Mouse (Mus musculus) heart, postnatal 36 days (tissue): Measurements from ENCODE around the gene Dkkl1. TPM values are rescaled to one million over a fixed set of nuclear protein-coding genes. Genes with fewer than 3 reads are reported as not detected.

Experiments used
- microRNA-seq, 2 experiments: library from miRNA; unstranded; fragments of <30 nt; microRNA quantifications; one replicate each; pipeline ENCODE4 v1.2.0; 2021; ENCODE audit warnings: borderline number of aligned reads in 2 of 2
- total RNA-seq, 2 experiments: library from RNA; stranded (reverse); gene quantifications; 2 replicates each; pipeline ENCODE4 v1.2.3; 2021

The Dkkl1 gene
- total RNA-seq, 2 experiments from 2014 or later = not detected

Small RNA genes within 50 kb of the gene (microRNA-seq; reads per million reads assigned to microRNA genes)
- gene Mir7055 = 0 reads per million in 2 experiments

Other genes starting within 250 kb of the Dkkl1 start
- 1 to 10 TPM; 1.4 to 2.1 TPM for gene Cpt1c, start 237.3 kb downstream of the Dkkl1 start, total RNA-seq
- gene Prmt1, start 225.6 kb downstream of the Dkkl1 start, total RNA-seq = 100 to 1,000 TPM; 104 to 107 TPM
- gene Irf3, start 214.5 kb downstream of the Dkkl1 start, total RNA-seq = 10 to 100 TPM; 27.3 to 31.7 TPM
- gene Bcl2l12, start 213.4 kb downstream of the Dkkl1 start, total RNA-seq = 10 to 100 TPM; 10.2 to 11.2 TPM
- 10 to 100 TPM; 48.0 to 48.1 TPM for gene Scaf1, start 195.8 kb downstream of the Dkkl1 start, total RNA-seq
- 10 to 100 TPM; 45.1 to 53.3 TPM for gene Rras, start 194.2 kb downstream of the Dkkl1 start, total RNA-seq
- 10 to 100 TPM; 23.4 to 29.4 TPM for gene Prr12, start 159.3 kb downstream of the Dkkl1 start, total RNA-seq
- gene Nosip, start 149.7 kb downstream of the Dkkl1 start, total RNA-seq = 10 to 100 TPM; 30.3 to 32.1 TPM
- gene Prrg2, start 149.5 kb downstream of the Dkkl1 start, total RNA-seq = 1 to 10 TPM; 7.7 to 7.9 TPM
- 10 to 100 TPM; 26.4 to 28.1 TPM for gene Rcn3, start 119.9 kb downstream of the Dkkl1 start, total RNA-seq
- gene Fcgrt, start 108.3 kb downstream of the Dkkl1 start, total RNA-seq = 10 to 100 TPM; 77.1 to 84.5 TPM
- gene Rps11, start 87.7 kb downstream of the Dkkl1 start, total RNA-seq = 100 to 1,000 TPM; 567 to 587 TPM
- 100 to 1,000 TPM; 580 to 665 TPM for gene Rpl13a, start 83.4 kb downstream of the Dkkl1 start, total RNA-seq
- gene Gm45713, start 75.9 kb downstream of the Dkkl1 start, total RNA-seq = not detected
- gene Flt3l, start 75.7 kb downstream of the Dkkl1 start, total RNA-seq = 10 to 100 TPM in 1 of 2 experiments, 1 to 10 TPM in 1; 7.0 to 16.1 TPM
- gene Pih1d1, start 57.8 kb downstream of the Dkkl1 start, total RNA-seq = 10 to 100 TPM; 41.8 to 43.1 TPM
- 10 to 100 TPM; 20.6 to 22.8 TPM for gene Aldh16a1, start 57.6 kb downstream of the Dkkl1 start, total RNA-seq
- gene Slc17a7, start 48.2 kb downstream of the Dkkl1 start, total RNA-seq = 10 to 100 TPM; 19.7 to 21.0 TPM
- not detected for gene Gfy, start 32.6 kb downstream of the Dkkl1 start, total RNA-seq
- not detected for gene Pth2, start 31.2 kb downstream of the Dkkl1 start, total RNA-seq
- gene Ccdc155, start 7.3 kb downstream of the Dkkl1 start, total RNA-seq = not detected
- 10 to 100 TPM; 10.3 to 11.4 TPM for gene Tead2, start 3.6 kb upstream of the Dkkl1 start, total RNA-seq
- gene Cd37, start 27.0 kb upstream of the Dkkl1 start, total RNA-seq = 1 to 10 TPM; 2.8 to 4.4 TPM
- not detected for gene Slc6a16, start 28.9 kb upstream of the Dkkl1 start, total RNA-seq
- not detected for gene Slc6a21, start 65.4 kb upstream of the Dkkl1 start, total RNA-seq
- 10 to 100 TPM; 24.6 to 27.4 TPM for gene Trpm4, start 121.6 kb upstream of the Dkkl1 start, total RNA-seq
- 100 to 1,000 TPM; 842 to 873 TPM for gene Hrc, start 123.1 kb upstream of the Dkkl1 start, total RNA-seq
- not detected for gene Ppfia3, start 154.9 kb upstream of the Dkkl1 start, total RNA-seq
- 1 to 10 TPM; 1.3 to 1.7 TPM for gene Lin7b, start 158.4 kb upstream of the Dkkl1 start, total RNA-seq
- gene Snrnp70, start 183.6 kb upstream of the Dkkl1 start, total RNA-seq = 10 to 100 TPM; 92.8 to 95.9 TPM
- 1 to 10 TPM; 4.5 to 5.8 TPM for gene Kcna7, start 193.5 kb upstream of the Dkkl1 start, total RNA-seq
- under 1 TPM in 1 of 2 experiments, not detected in 1; 0.30 TPM for gene Ntf5, start 201.5 kb upstream of the Dkkl1 start, total RNA-seq
- not detected for gene Lhb, start 208.7 kb upstream of the Dkkl1 start, total RNA-seq
- 100 to 1,000 TPM in 1 of 2 experiments, 10 to 100 TPM in 1; 96.0 to 102 TPM for gene Gys1, start 222.7 kb upstream of the Dkkl1 start, total RNA-seq
- 10 to 100 TPM; 22.5 to 23.7 TPM for gene Ruvbl2, start 225.9 kb upstream of the Dkkl1 start, total RNA-seq
- gene Ftl1, start 247.7 kb upstream of the Dkkl1 start, total RNA-seq = 100 to 1,000 TPM; 246 to 262 TPM